Mouse (Mus musculus) embryo, embryonic 9.5 days (tissue): ENCODE data around the gene Cd151.
"Not testable (repeated sequence)": the region's sequence is repeated elsewhere in the genome, so short reads cannot be mapped to it uniquely, and the experiment has no call there.

Experiments used
- DNase-seq: peaks from one replicate; pipeline ENCODE4 v3.0.0-alpha.2; 2017; ENCODE audit errors: extremely low spot score

Gene Cd151

GRCm38 (mm10) chr7:141435856-141436522 lies 31.2 kb upstream of the Cd151 start:
- DNase-seq: no peak

- no peak for DNase-seq
Observed at GRCm38 (mm10) chr7:141436523-141436892, 30.7 kb upstream of the Cd151 start.

- DNase-seq: peak; percentile 88
Observed at GRCm38 (mm10) chr7:141437178-141438120, 29.7 kb upstream of the Cd151 start, which contains the start of gene Slc25a22. TSS of gene Slc25a22 (minus strand) at chr7:141437892.

- DNase-seq: no peak
Observed at GRCm38 (mm10) chr7:141438201-141438968, 28.8 kb upstream of the Cd151 start.

- no peak for DNase-seq
Observed at GRCm38 (mm10) chr7:141439140-141439679, 28.0 kb upstream of the Cd151 start.

GRCm38 (mm10) chr7:141439811-141440210 lies 27.4 kb upstream of the Cd151 start:
- DNase-seq: no peak

- DNase-seq: peak; percentile 48
Observed at GRCm38 (mm10) chr7:141440613-141441012, 26.6 kb upstream of the Cd151 start.

- no peak for DNase-seq
Observed at GRCm38 (mm10) chr7:141441460-141441859, 25.7 kb upstream of the Cd151 start.

GRCm38 (mm10) chr7:141442199-141442598 lies 25.0 kb upstream of the Cd151 start:
- DNase-seq: no peak

GRCm38 (mm10) chr7:141443081-141443821 lies 23.9 kb upstream of the Cd151 start:
- peak; percentile 73 for DNase-seq

GRCm38 (mm10) chr7:141443828-141444237 lies 23.4 kb upstream of the Cd151 start, which contains the start of gene Pidd1:
TSS of gene Pidd1 (minus strand) at chr7:141444025.
- peak; percentile 81 for DNase-seq

- DNase-seq: not testable (repeated sequence)
Observed at GRCm38 (mm10) chr7:141446374-141446773, 20.8 kb upstream of the Cd151 start.

GRCm38 (mm10) chr7:141447110-141447991 lies 19.8 kb upstream of the Cd151 start, which contains the start of gene Rplp2:
TSS of gene Rplp2 (plus strand) at chr7:141447370.
- DNase-seq: peak; percentile 97

- no peak for DNase-seq
Observed at GRCm38 (mm10) chr7:141451928-141452327, 15.3 kb upstream of the Cd151 start.

- no peak for DNase-seq
Observed at GRCm38 (mm10) chr7:141453636-141454035, 13.6 kb upstream of the Cd151 start.

GRCm38 (mm10) chr7:141454967-141455551 lies 12.1 kb upstream of the Cd151 start, which contains the start of gene Pnpla2:
TSS of gene Pnpla2 (plus strand) at chr7:141455198.
- DNase-seq: peak; percentile 92

GRCm38 (mm10) chr7:141455610-141456314 lies 11.4 kb upstream of the Cd151 start:
- DNase-seq: no peak

GRCm38 (mm10) chr7:141456739-141457138 lies 10.5 kb upstream of the Cd151 start:
- DNase-seq: no peak

- DNase-seq: no peak
Observed at GRCm38 (mm10) chr7:141457236-141457635, 10.0 kb upstream of the Cd151 start.
